ENCODE assay signal across 17 mouse cellular contexts in the genomic region with DNA sequence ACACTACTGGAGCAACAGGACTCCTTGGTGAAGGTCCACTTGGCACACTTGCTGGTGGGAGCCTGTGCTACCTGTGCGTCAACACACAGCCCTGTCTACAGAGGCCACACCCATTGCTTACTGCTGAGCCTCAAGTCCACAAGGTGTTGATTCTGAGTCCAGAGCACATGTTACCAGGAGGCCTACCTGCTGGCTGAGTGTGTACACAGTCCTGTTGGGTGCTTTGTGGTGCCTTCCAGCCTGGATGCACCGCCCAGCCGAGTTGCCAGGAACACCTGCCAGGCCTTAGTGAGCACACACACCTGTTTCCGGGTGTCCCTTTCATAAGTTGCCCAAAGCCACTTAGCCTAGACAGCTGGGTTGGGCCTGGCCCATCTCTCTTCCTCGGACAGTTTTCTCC. TPM values are rescaled to one million over a fixed set of nuclear protein-coding genes. Genes with fewer than 3 reads are reported as not detected.
DNase-seq lines count a peak whose midpoint lies in the region; ATAC-seq and TF ChIP-seq lines count a peak whose summit lies in the region.
"Had no signal": no experiment of that assay in that cellular context is flagged by ENCODE, and none has a peak within 500 bp of the region (broad histone marks: within the 10 kb centered on the region; RNA-seq: fewer than 3 reads in every experiment).

No protein-coding gene starts in this region.

- intact Hi-C loops in heart, adult 2 months (cut with DNase I), result no loop called here

- ATAC-seq in lung, postnatal 0 days, result peak; percentile 34
- peak; percentile 77 for ATAC-seq in intestine, postnatal 0 days
- peak; percentile 79 for ATAC-seq in stomach, embryonic 16.5 days (ENCODE audit: insufficient read depth, low FRiP score)
- ATAC-seq: forebrain, embryonic 16.5 days had no signal

- H3K9me3 ChIP-seq in lung, postnatal 0 days (ENCODE audit: low read length), result no peaks in the 10 kb centered on the region
- no peaks in the 10 kb centered on the region for H3K9me3 ChIP-seq in intestine, postnatal 0 days (ENCODE audit: control insufficient read depth)
- no peaks in the 10 kb centered on the region for H3K9me3 ChIP-seq in stomach, embryonic 16.5 days (replicated peaks; ENCODE audit: control insufficient read depth, low read length)
- H3K9me3 ChIP-seq: forebrain, embryonic 12.5 days; heart, embryonic 12.5 days; hindbrain, embryonic 10.5 days had no signal

- H3K4me2 ChIP-seq in lung, postnatal 0 days (replicated peaks; ENCODE audit: low read depth, low read length), result no peak overlapping the region
- no peak overlapping the region for H3K4me2 ChIP-seq in intestine, postnatal 0 days (replicated peaks; ENCODE audit: low read depth)
- no peak overlapping the region for H3K4me2 ChIP-seq in myocyte (ENCODE audit: low read depth)
- H3K4me2 ChIP-seq in stomach, embryonic 16.5 days (ENCODE audit: low read depth, low read length), result no peak overlapping the region
- H3K4me2 ChIP-seq: forebrain, embryonic 12.5 days; heart, embryonic 12.5 days had no signal

- no peak overlapping the region for H3K27ac ChIP-seq in lung, postnatal 0 days (ENCODE audit: low read length)
- peak overlapping the region; percentile 75 for H3K27ac ChIP-seq in intestine, postnatal 0 days (ENCODE audit: low read depth, low read length)
- peak overlapping the region; percentile 12; the same call in 1 of the 2 replicates for H3K27ac ChIP-seq in stomach, embryonic 16.5 days (ENCODE audit: low read length)
- H3K27ac ChIP-seq in heart, adult 2 months, result no peak overlapping the region
- H3K27ac ChIP-seq: forebrain, embryonic 12.5 days; hindbrain, embryonic 10.5 days had no signal

- H3K4me3 ChIP-seq in lung, postnatal 0 days (ENCODE audit: low read depth, low read length), result no peak overlapping the region
- no peak overlapping the region for H3K4me3 ChIP-seq in intestine, postnatal 0 days (ENCODE audit: low read depth, low read length)
- H3K4me3 ChIP-seq in myocyte, result no peak overlapping the region
- no peak overlapping the region for H3K4me3 ChIP-seq in stomach, embryonic 16.5 days (replicated peaks; ENCODE audit: low read length)
- no peak overlapping the region for H3K4me3 ChIP-seq in heart, adult 2 months
- H3K4me3 ChIP-seq: forebrain, embryonic 12.5 days; heart, embryonic 12.5 days; hindbrain, embryonic 10.5 days had no signal

- no peak for TF ChIP-seq CTCF in lung, postnatal 0 days (IDR thresholded peaks at IDR 0.05)
- no peak for TF ChIP-seq CTCF in intestine, postnatal 0 days (IDR thresholded peaks at IDR 0.05; ENCODE audit: low read depth)
- no peak for TF ChIP-seq CTCF in heart, adult 2 months (IDR thresholded peaks at IDR 0.05)

- WGBS in lung, postnatal 0 days, result 66% methylated on average over 5 of the region's 5 CpGs
- WGBS in intestine, postnatal 0 days, result 36% methylated on average over 5 of the region's 5 CpGs
- WGBS in stomach, embryonic 16.5 days, result 52% methylated on average over 5 of the region's 5 CpGs
- WGBS in heart, adult 2 months, result 87% methylated on average over 5 of the region's 5 CpGs

- peak; percentile 18 for TF ChIP-seq POLR2A in myocyte (IDR thresholded peaks at IDR 0.05; ENCODE audit: insufficient read length, low read depth)
- TF ChIP-seq POLR2A in heart, adult 2 months (IDR thresholded peaks at IDR 0.05; ENCODE audit: insufficient read depth, low read depth, low read length), result no peak

- peaks cover 36% of the 10 kb centered on the region for H3K36me3 ChIP-seq in lung, postnatal 0 days (ENCODE audit: insufficient read depth, low read length)
- peaks cover 77% of the 10 kb centered on the region for H3K36me3 ChIP-seq in intestine, postnatal 0 days (ENCODE audit: control insufficient read depth, insufficient read depth)
- peaks cover 16% of the 10 kb centered on the region for H3K36me3 ChIP-seq in myocyte (ENCODE audit: control insufficient read depth, insufficient read depth)
- peaks cover 19% of the 10 kb centered on the region; the same call in 1 of the 2 replicates for H3K36me3 ChIP-seq in stomach, embryonic 16.5 days (ENCODE audit: control insufficient read depth, insufficient read depth, low read length)
- no peaks in the 10 kb centered on the region for H3K36me3 ChIP-seq in heart, adult 2 months (ENCODE audit: control insufficient read depth, insufficient read depth, low read length)

- no peaks in the 10 kb centered on the region for H3K4me1 ChIP-seq in lung, postnatal 0 days (ENCODE audit: insufficient read depth, low read depth, low read length)
- H3K4me1 ChIP-seq in intestine, postnatal 0 days (replicated peaks; ENCODE audit: control insufficient read depth, insufficient read depth, low read length), result no peaks in the 10 kb centered on the region; the same call in 1 of the 2 replicates
- no peaks in the 10 kb centered on the region for H3K4me1 ChIP-seq in stomach, embryonic 16.5 days (ENCODE audit: control insufficient read depth, insufficient read depth, low read length)
- H3K4me1 ChIP-seq in heart, adult 2 months (ENCODE audit: control insufficient read depth, insufficient read depth, low read length), result peaks cover 8% of the 10 kb centered on the region
- H3K4me1 ChIP-seq: forebrain, embryonic 12.5 days; hindbrain, embryonic 10.5 days had no signal

- no peak overlapping the region for H3ac ChIP-seq in myocyte (ENCODE audit: control insufficient read depth, insufficient read length)

- no peaks in the 10 kb centered on the region for H3K79me2 ChIP-seq in myocyte (ENCODE audit: control insufficient read depth, insufficient read depth)
- no peaks in the 10 kb centered on the region for H3K79me2 ChIP-seq in heart, adult 2 months (replicated peaks; ENCODE audit: control insufficient read depth, insufficient read depth, low read length)

- H3K9ac ChIP-seq in lung, postnatal 0 days (replicated peaks; ENCODE audit: low read depth), result no peak overlapping the region
- no peak overlapping the region for H3K9ac ChIP-seq in intestine, postnatal 0 days (ENCODE audit: low read depth, low read length)
- no peak overlapping the region for H3K9ac ChIP-seq in stomach, embryonic 16.5 days (ENCODE audit: low read length)
- no peak overlapping the region for H3K9ac ChIP-seq in heart, adult 2 months (ENCODE audit: low read depth, low read length)
- H3K9ac ChIP-seq: forebrain, embryonic 12.5 days; heart, embryonic 12.5 days had no signal

- TF ChIP-seq EP300 in lung, postnatal 0 days (IDR thresholded peaks at IDR 0.05), result no peak
- no peak for TF ChIP-seq EP300 in heart, adult 2 months (IDR thresholded peaks at IDR 0.05; ENCODE audit: insufficient read depth, low read depth, low read length)

- H3K27me3 ChIP-seq in lung, postnatal 0 days (replicated peaks; ENCODE audit: insufficient read depth, low read length), result no peaks in the 10 kb centered on the region
- no peaks in the 10 kb centered on the region for H3K27me3 ChIP-seq in intestine, postnatal 0 days (replicated peaks; ENCODE audit: control insufficient read depth, insufficient read depth, low read length)
- H3K27me3 ChIP-seq in myocyte (ENCODE audit: control insufficient read depth, insufficient read depth, insufficient read length), result no peaks in the 10 kb centered on the region
- H3K27me3 ChIP-seq in stomach, embryonic 16.5 days (ENCODE audit: control insufficient read depth, insufficient read depth, low read length), result no peaks in the 10 kb centered on the region
- no peaks in the 10 kb centered on the region for H3K27me3 ChIP-seq in heart, adult 2 months (ENCODE audit: control insufficient read depth, insufficient read depth, low read length)
- H3K27me3 ChIP-seq: forebrain, embryonic 12.5 days; heart, embryonic 12.5 days had no signal

- DNase-seq in lung, postnatal 0 days (ENCODE audit: low spot score), result no peak
- DNase-seq in lung, postnatal 4 days, result no peak
- DNase-seq in retina, postnatal 1 day, result no peak
- DNase-seq in heart, adult 2 months, result no peak
- no peak for DNase-seq in urinary bladder, adult 2 months (ENCODE audit: low spot score)
- DNase-seq: adrenal gland, adult 2 months; adrenal gland, postnatal 25 days; cerebellum, postnatal 10 days; gastrocnemius, postnatal 10 days; heart, adult 18-20 months had no signal

TF ChIP-seq in myocyte, 11 proteins besides CTCF, POLR2A, EP300 and RAD21 (continues in another document):
- TF ChIP-seq POLR2AphosphoS2 (IDR thresholded peaks at IDR 0.05; ENCODE audit: insufficient read length, low read depth), result peak; percentile 71
- TF ChIP-seq MYOG (IDR thresholded peaks at IDR 0.05; ENCODE audit: control insufficient read depth in 1 of 3, insufficient read depth in 1 of 3, insufficient read length in 2 of 3, low read depth in 2 of 3), result peak in 2 of 3 experiments; percentile 52 to 73
- TF ChIP-seq TCF3 (IDR thresholded peaks at IDR 0.05; ENCODE audit: insufficient read length, low read depth), result peak; percentile 15
- TF ChIP-seq TCF12 (IDR thresholded peaks at IDR 0.05; ENCODE audit: insufficient read depth, poor library complexity, severe bottlenecking), result no peak
- TF ChIP-seq SRF (IDR thresholded peaks at IDR 0.05; ENCODE audit: control insufficient read depth, insufficient read length, low read depth), result no peak

RNA-seq across cellular contexts. Expression of a gene that starts 10.1 kb away (rescaled TPM):
- 1.8 and 2.1 TPM in 2 replicates for polyA plus RNA-seq in lung, postnatal 0 days (2015; fragmentation: Nextera tagmentation; extraction: Ambion mirVana)
- 3.4 and 6.1 TPM in 2 replicates for polyA plus RNA-seq in intestine, postnatal 0 days (2015; fragmentation: Nextera tagmentation; extraction: Ambion mirVana)
- polyA plus RNA-seq in myocyte (2012; fragmentation: generic; extraction: Trizol), result 4.9 TPM
- 6.9 and 9.9 TPM in 2 replicates for polyA plus RNA-seq in stomach, embryonic 16.5 days (2015; fragmentation: Nextera tagmentation; extraction: Ambion mirVana)
- 1 to 10 TPM; 1.4 to 1.8 TPM for total RNA-seq in heart, adult 2 months (2021)
- 2.1 and 2.8 TPM in 2 replicates for polyA plus RNA-seq in heart, adult 2 months (2012; rRNA removed)
- polyA plus RNA-seq in urinary bladder, adult 2 months (2012; rRNA removed), result 3.3 and 3.5 TPM in 2 replicates

RNA-seq across cellular contexts. Expression of a gene that starts 10.4 kb away (rescaled TPM):
- polyA plus RNA-seq in lung, postnatal 0 days (2015; fragmentation: Nextera tagmentation; extraction: Ambion mirVana), result 160 and 163 TPM in 2 replicates
- 104 and 107 TPM in 2 replicates for polyA plus RNA-seq in intestine, postnatal 0 days (2015; fragmentation: Nextera tagmentation; extraction: Ambion mirVana)
- polyA plus RNA-seq in myocyte (2012; fragmentation: generic; extraction: Trizol), result 77.7 TPM
- 131 and 137 TPM in 2 replicates for polyA plus RNA-seq in stomach, embryonic 16.5 days (2015; fragmentation: Nextera tagmentation; extraction: Ambion mirVana)
- total RNA-seq in heart, adult 2 months (2021), result 10 to 100 TPM; 65.1 to 74.8 TPM
- polyA plus RNA-seq in heart, adult 2 months (2012; rRNA removed), result 71.9 and 89.6 TPM in 2 replicates
- 77.0 and 87.5 TPM in 2 replicates for polyA plus RNA-seq in urinary bladder, adult 2 months (2012; rRNA removed)

RNA-seq across cellular contexts. Expression of a gene that starts 44.9 kb away (rescaled TPM):
- 86.1 and 89.6 TPM in 2 replicates for polyA plus RNA-seq in lung, postnatal 0 days (2015; fragmentation: Nextera tagmentation; extraction: Ambion mirVana)
- 42.9 and 45.7 TPM in 2 replicates for polyA plus RNA-seq in intestine, postnatal 0 days (2015; fragmentation: Nextera tagmentation; extraction: Ambion mirVana)
- polyA plus RNA-seq in myocyte (2012; fragmentation: generic; extraction: Trizol), result 252 TPM
- polyA plus RNA-seq in stomach, embryonic 16.5 days (2015; fragmentation: Nextera tagmentation; extraction: Ambion mirVana), result 90.8 and 96.1 TPM in 2 replicates
- 10 to 100 TPM; 83.8 to 83.9 TPM for total RNA-seq in heart, adult 2 months (2021)
- polyA plus RNA-seq in heart, adult 2 months (2012; rRNA removed), result 80.8 and 105 TPM in 2 replicates
- 96.5 and 122 TPM in 2 replicates for polyA plus RNA-seq in urinary bladder, adult 2 months (2012; rRNA removed)

Comparison
In these comparisons a context has a peak if more than half of its experiments do, and no peak if none do; other contexts are left out.
1. H3K27ac ChIP-seq: peak in intestine, postnatal 0 days (single experiment) and stomach, embryonic 16.5 days (single experiment); none in lung, postnatal 0 days (single experiment) and heart, adult 2 months (single experiment).
2. Peak in every context shown above with its lines, with median percentiles within 50 percentile points of each other: ATAC-seq.